Mouse (Mus musculus) natural killer cell, adult 2 months (primary cell): ENCODE results near the gene Slc10a7.
"Not testable (repeated sequence)": the region's sequence is repeated elsewhere in the genome, so short reads cannot be mapped to it uniquely, and the experiment has no call there.

Experiments used
- DNase-seq, 2 experiments: peaks; one replicate each; pipeline ENCODE4 v3.0.0; 2022; ENCODE audit warnings: low spot score in 2 of 2

Gene Slc10a7

GRCm38 (mm10) chr8:78545153-78545817, 36.1 kb downstream of the Slc10a7 start:
- not testable (repeated sequence) for DNase-seq

GRCm38 (mm10) chr8:78549971-78550751, 41.0 kb downstream of the Slc10a7 start:
- DNase-seq: no peak

GRCm38 (mm10) chr8:78550752-78551134, 41.6 kb downstream of the Slc10a7 start:
- DNase-seq: no peak

GRCm38 (mm10) chr8:78555817-78556216, 46.7 kb downstream of the Slc10a7 start:
- no peak for DNase-seq

GRCm38 (mm10) chr8:78556773-78557434, 47.8 kb downstream of the Slc10a7 start:
- DNase-seq: no peak

- no peak for DNase-seq
Measured at GRCm38 (mm10) chr8:78561620-78562019, 52.5 kb downstream of the Slc10a7 start.

GRCm38 (mm10) chr8:78563466-78564058, 54.4 kb downstream of the Slc10a7 start:
- no peak for DNase-seq

GRCm38 (mm10) chr8:78564200-78564599, 55.1 kb downstream of the Slc10a7 start:
- no peak for DNase-seq

GRCm38 (mm10) chr8:78568196-78568595, 59.0 kb downstream of the Slc10a7 start:
- DNase-seq: no peak

GRCm38 (mm10) chr8:78571528-78571927, 62.4 kb downstream of the Slc10a7 start:
- no peak for DNase-seq

- DNase-seq: no peak
Measured at GRCm38 (mm10) chr8:78574207-78574606, 65.1 kb downstream of the Slc10a7 start.

- no peak for DNase-seq
Measured at GRCm38 (mm10) chr8:78577569-78577968, 68.4 kb downstream of the Slc10a7 start.

- DNase-seq: no peak
Measured at GRCm38 (mm10) chr8:78578036-78578435, 68.9 kb downstream of the Slc10a7 start.

GRCm38 (mm10) chr8:78584011-78584776, 75.0 kb downstream of the Slc10a7 start:
- no peak for DNase-seq

- DNase-seq: no peak
Measured at GRCm38 (mm10) chr8:78584863-78585262, 75.7 kb downstream of the Slc10a7 start.

- DNase-seq: no peak
Measured at GRCm38 (mm10) chr8:78595481-78595908, 86.3 kb downstream of the Slc10a7 start.

GRCm38 (mm10) chr8:78598237-78598636, 89.1 kb downstream of the Slc10a7 start:
- DNase-seq: no peak

- no peak for DNase-seq
Measured at GRCm38 (mm10) chr8:78603084-78603483, 93.9 kb downstream of the Slc10a7 start.

- DNase-seq: no peak
Measured at GRCm38 (mm10) chr8:78604426-78604825, 95.3 kb downstream of the Slc10a7 start.

GRCm38 (mm10) chr8:78609301-78609700, 100.2 kb downstream of the Slc10a7 start:
- no peak for DNase-seq

GRCm38 (mm10) chr8:78611019-78611418, 101.9 kb downstream of the Slc10a7 start:
- no peak for DNase-seq
